In genomic region chr14:75455743-75456421, GRCm38 (mm10) we compare ENCODE assay signal across 7 mouse cellular contexts. TPM values are rescaled to one million over a fixed set of nuclear protein-coding genes. Genes with fewer than 3 reads are reported as not detected.
DNase-seq lines count a peak whose midpoint lies in the region; ATAC-seq lines count a peak whose summit lies in the region.

TSS of gene Siah3 (plus strand) at chr14:75455982.

- H3K9ac ChIP-seq in limb, embryonic 11.5 days (ENCODE audit: low read length) = no peak within 1 kb of the TSS
- peak within 1 kb of the TSS; percentile 67 for H3K9ac ChIP-seq in neural tube, embryonic 14.5 days (replicated peaks; ENCODE audit: low read depth, low read length)

- peak within 1 kb of the TSS; percentile 49 for H3K4me2 ChIP-seq in limb, embryonic 11.5 days (ENCODE audit: low read depth, severe bottlenecking)
- peak within 1 kb of the TSS; percentile 63 for H3K4me2 ChIP-seq in neural tube, embryonic 14.5 days (ENCODE audit: low read depth, low read length)

- peak within 1 kb of the TSS; percentile 53 for H3K4me3 ChIP-seq in hindbrain, embryonic 10.5 days
- H3K4me3 ChIP-seq in limb, embryonic 11.5 days (ENCODE audit: low read depth, low read length) = peak within 1 kb of the TSS; percentile 20; the same call in 1 of the 2 replicates
- peak within 1 kb of the TSS; percentile 49 for H3K4me3 ChIP-seq in neural tube, embryonic 14.5 days (ENCODE audit: low read depth, low read length)

- H3K27me3 ChIP-seq in hindbrain, embryonic 10.5 days (ENCODE audit: insufficient read depth, poor library complexity, severe bottlenecking) = peaks cover 45% of the 10 kb centered on the region
- H3K27me3 ChIP-seq in limb, embryonic 11.5 days (ENCODE audit: control insufficient read depth, insufficient read depth, low read length) = no peaks in the 10 kb centered on the region
- H3K27me3 ChIP-seq in neural tube, embryonic 14.5 days (ENCODE audit: control insufficient read depth, insufficient read depth, low read length) = no peaks in the 10 kb centered on the region

- WGBS in hindbrain, embryonic 10.5 days = 15% methylated on average over 18 of the region's 18 CpGs
- 26% methylated on average over 18 of the region's 18 CpGs for WGBS in limb, embryonic 11.5 days
- 7% methylated on average over 18 of the region's 18 CpGs for WGBS in neural tube, embryonic 14.5 days

- no peaks in the 10 kb centered on the region for H3K36me3 ChIP-seq in hindbrain, embryonic 10.5 days
- H3K36me3 ChIP-seq in limb, embryonic 11.5 days (ENCODE audit: control insufficient read depth, insufficient read depth, low read length) = no peaks in the 10 kb centered on the region
- no peaks in the 10 kb centered on the region for H3K36me3 ChIP-seq in neural tube, embryonic 14.5 days (ENCODE audit: control insufficient read depth, insufficient read depth, low read length)

- peak within 1 kb of the TSS; percentile 79 for H3K27ac ChIP-seq in hindbrain, embryonic 10.5 days
- no peak within 1 kb of the TSS for H3K27ac ChIP-seq in limb, embryonic 11.5 days (replicated peaks; ENCODE audit: low read depth, low read length)
- H3K27ac ChIP-seq in neural tube, embryonic 14.5 days (ENCODE audit: low read depth, low read length) = peak within 1 kb of the TSS; percentile 80

- no peak for ATAC-seq in limb, embryonic 11.5 days (ENCODE audit: insufficient number of reproducible peaks, low FRiP score, low TSS enrichment, low read depth)
- ATAC-seq in neural tube, embryonic 14.5 days (ENCODE audit: low read depth) = peak; percentile 46
- ATAC-seq in erythroid progenitor cell, adult 5-6 weeks (replicated peaks; ENCODE audit: low FRiP score, poor library complexity, severe bottlenecking) = no peak

- peaks cover 65% of the 10 kb centered on the region for H3K4me1 ChIP-seq in hindbrain, embryonic 10.5 days (replicated peaks)
- peaks cover 16% of the 10 kb centered on the region; the same call in 1 of the 2 replicates for H3K4me1 ChIP-seq in limb, embryonic 11.5 days (ENCODE audit: control insufficient read depth, insufficient read depth, low read length)
- peaks cover 24% of the 10 kb centered on the region for H3K4me1 ChIP-seq in neural tube, embryonic 14.5 days (ENCODE audit: control insufficient read depth, insufficient read depth, low read length)

- DNase-seq in thymus, postnatal 0 days (ENCODE audit: low spot score) = peak; percentile 4
- no peak for DNase-seq in thymus, adult 18-20 months
- peak; percentile 10 for DNase-seq in embryo, embryonic 10 days (ENCODE audit: low spot score)
- DNase-seq in hindbrain, embryonic 10.5 days (ENCODE audit: low spot score) = peak; percentile 23
- peak; percentile 33 for DNase-seq in limb, embryonic 11.5 days (ENCODE audit: low spot score)

- H3K9me3 ChIP-seq in hindbrain, embryonic 10.5 days = no peaks in the 10 kb centered on the region
- H3K9me3 ChIP-seq in limb, embryonic 11.5 days (ENCODE audit: control insufficient read depth, low read length) = no peaks in the 10 kb centered on the region
- H3K9me3 ChIP-seq in neural tube, embryonic 14.5 days (ENCODE audit: control insufficient read depth, low read length) = no peaks in the 10 kb centered on the region

RNA-seq across cellular contexts. Expression of gene Siah3, which starts in this region (rescaled TPM):
- polyA plus RNA-seq in thymus, postnatal 0 days (2015; fragmentation: Nextera tagmentation; extraction: Ambion mirVana) = not detected in 2 replicates
- 0.34 and 1.2 TPM in 2 replicates for polyA plus RNA-seq in hindbrain, embryonic 10.5 days (2016; fragmentation: Nextera tagmentation; extraction: Ambion mirVana)
- 0.04 and 0.07 TPM in 2 replicates for polyA plus RNA-seq in limb, embryonic 11.5 days (2014; fragmentation: Nextera tagmentation; extraction: Ambion mirVana)
- 11.1 and 11.8 TPM in 2 replicates for polyA plus RNA-seq in neural tube, embryonic 14.5 days (2014; fragmentation: Nextera tagmentation; extraction: Ambion mirVana)
- not detected in 2 replicates for total RNA-seq in erythroid progenitor cell, adult 5-6 weeks (2015; ENCODE audit: low replicate concordance)
- total RNA-seq in erythroid progenitor cell, adult 5-6 weeks (2017; ENCODE audit: low replicate concordance) = not detected in 2 replicates

Comparison
In these comparisons a context has a peak if more than half of its experiments do, and no peak if none do; other contexts are left out.
1. Peak in DNase-seq in thymus, postnatal 0 days; RNA of the gene not detected or under 1 TPM.
2. Peak in DNase-seq, H3K4me3 ChIP-seq and H3K4me2 ChIP-seq in limb, embryonic 11.5 days; RNA of the gene not detected or under 1 TPM.
3. DNase-seq: peak in embryo, embryonic 10 days (single experiment) and hindbrain, embryonic 10.5 days (single experiment); none in thymus, adult 18-20 months (0 of 2).
4. Peak in every context shown above with its lines, with median percentiles within 50 percentile points of each other: H3K4me3 ChIP-seq.